Mouse (Mus musculus) stomach, embryonic 16.5 days (tissue): Measurements from ENCODE around the gene Cln5. TPM values are rescaled to one million over a fixed set of nuclear protein-coding genes. Genes with fewer than 3 reads are reported as not detected.

Source experiments
- ATAC-seq: fragments of 200-750 bp; cut with Nextera tagmentation; 2 replicates; pipeline ENCODE4 v1.8.0; 2017; ENCODE audit warnings: moderate number of reproducible peaks, moderate TSS enrichment; ENCODE audit not compliant: insufficient read depth, low FRiP score
- H3K27ac ChIP-seq: fragments of 300-500 bp; sonication (generic); 2 replicates; pipeline ENCODE4 v1.5.1; 2014; ENCODE audit warnings: low read length
- H3K27me3 ChIP-seq: fragments of 300-500 bp; sonication (generic); 2 replicates; pipeline ENCODE4 v1.6.1; 2014; ENCODE audit warnings: low read length, control low read depth, mixed read lengths; ENCODE audit not compliant: control insufficient read depth, insufficient read depth
- H3K36me3 ChIP-seq: fragments of 300-500 bp; sonication (generic); 2 replicates; pipeline ENCODE4 v1.6.1; 2014; ENCODE audit warnings: low read length; ENCODE audit not compliant: control insufficient read depth, insufficient read depth
- H3K4me1 ChIP-seq: fragments of 300-500 bp; sonication (generic); 2 replicates; pipeline ENCODE4 v1.6.1; 2014; ENCODE audit warnings: low read length, control low read depth, mixed read lengths; ENCODE audit not compliant: control insufficient read depth, insufficient read depth
- H3K4me2 ChIP-seq: fragments of 300-500 bp; sonication (generic); 2 replicates; pipeline ENCODE4 v1.6.1; 2014; ENCODE audit warnings: low read depth, low read length, mixed read lengths
- H3K4me3 ChIP-seq: fragments of 300-500 bp; sonication (generic); replicated peaks from 2 replicates; pipeline ENCODE4 v1.5.1; 2014; ENCODE audit warnings: mild to moderate bottlenecking, low read length
- H3K9ac ChIP-seq: fragments of 300-500 bp; sonication (generic); 2 replicates; pipeline ENCODE4 v1.6.1; 2014; ENCODE audit warnings: low read length
- H3K9me3 ChIP-seq: fragments of 300-500 bp; sonication (generic); replicated peaks from 2 replicates; pipeline ENCODE4 v1.6.1; 2016; ENCODE audit warnings: low read length, control low read depth; ENCODE audit not compliant: control insufficient read depth
- WGBS: fragments of 180-500 bp; shearing (Covaris S2); extraction: QIAGEN DNeasy Blood & Tissue Kit; methylation state at CpG from one replicate; pipeline ENCODE4 v1.1.7; 2014; 5-methylcytosine and 5-hydroxymethylcytosine counted together
- polyA plus RNA-seq: library from polyadenylated mRNA; unstranded; fragments of >200 nt; fragmentation: Nextera tagmentation; extraction: Ambion mirVana; gene quantifications from 2 replicates; pipeline ENCODE4 v1.2.1, GENCODE M21; 2015

Cln5 gene
- polyA plus RNA-seq: 31.7 and 31.9 TPM in 2 replicates

- Histone ChIP-seq H3K36me3 (peaks cover 9% of the 10 kb centered on the region; the same call in 1 of the 2 replicates), H3K9ac (peak within 1 kb of the TSS; percentile 92), H3K4me2 (peak within 1 kb of the TSS; percentile 98), H3K4me3 (peak within 1 kb of the TSS; percentile 79), H3K9me3 (no peaks in the 10 kb centered on the region), H3K27ac (peak within 1 kb of the TSS; percentile 94), H3K27me3 (no peaks in the 10 kb centered on the region), H3K4me1 (0 out of 2 replicates have a peak, but pooled peaks cover 4% of the 10 kb centered on the region)
- peak; percentile 98 for ATAC-seq
- WGBS: under 1% methylated on average over 65 of the region's 65 CpGs
These were observed at the start of gene Cln5 for GRCm38 (mm10) chr14:103069864-103070611. Gene Cln5, plus strand, starts transcription at chr14:103070216.

- no peaks in the 10 kb centered on the region; the same call in 1 of the 2 replicates for H3K4me1 ChIP-seq
- H3K9me3 ChIP-seq: no peaks in the 10 kb centered on the region
- H3K27ac ChIP-seq: no peak overlapping the region
- H3K4me2 ChIP-seq: no peak overlapping the region
- H3K4me3 ChIP-seq: no peak overlapping the region
- no peak for ATAC-seq
- no peaks in the 10 kb centered on the region for H3K27me3 ChIP-seq
- H3K9ac ChIP-seq: no peak overlapping the region
- no peaks in the 10 kb centered on the region for H3K36me3 ChIP-seq
- 74% methylated on average over 2 of the region's 2 CpGs for WGBS
These were observed 40.8 kb upstream of the Cln5 start for GRCm38 (mm10) chr14:103029203-103029602.

GRCm38 (mm10) chr14:103033271-103033823 is 36.7 kb upstream of the Cln5 start:
- no peaks in the 10 kb centered on the region; the same call in 1 of the 2 replicates for H3K4me1 ChIP-seq
- H3K4me2 ChIP-seq: no peak overlapping the region
- H3K36me3 ChIP-seq: no peaks in the 10 kb centered on the region
- H3K27ac ChIP-seq: no peak overlapping the region; the same call in 1 of the 2 replicates
- ATAC-seq: no peak
- H3K4me3 ChIP-seq: no peak overlapping the region
- WGBS: 57% methylated on average over 10 of the region's 10 CpGs
- no peaks in the 10 kb centered on the region for H3K9me3 ChIP-seq
- H3K27me3 ChIP-seq: no peaks in the 10 kb centered on the region
- no peak overlapping the region for H3K9ac ChIP-seq

- 82% methylated on average over 9 of the region's 9 CpGs for WGBS
- no peak for ATAC-seq
- Histone ChIP-seq H3K27ac (no peak overlapping the region), H3K27me3 (no peaks in the 10 kb centered on the region), H3K4me3 (no peak overlapping the region), H3K9ac (no peak overlapping the region), H3K4me2 (no peak overlapping the region), H3K36me3 (no peaks in the 10 kb centered on the region), H3K9me3 (no peaks in the 10 kb centered on the region), H3K4me1 (no peaks in the 10 kb centered on the region; the same call in 1 of the 2 replicates)
These were observed 35.9 kb upstream of the Cln5 start for GRCm38 (mm10) chr14:103034076-103034475.

- WGBS: 81% methylated on average over 3 of the region's 3 CpGs
- Histone ChIP-seq H3K27me3 (no peaks in the 10 kb centered on the region), H3K9ac (no peak overlapping the region), H3K4me1 (no peaks in the 10 kb centered on the region; the same call in 1 of the 2 replicates), H3K4me3 (no peak overlapping the region), H3K27ac (no peak overlapping the region), H3K36me3 (no peaks in the 10 kb centered on the region), H3K4me2 (no peak overlapping the region), H3K9me3 (no peaks in the 10 kb centered on the region)
- ATAC-seq: no peak
These were observed 33.0 kb upstream of the Cln5 start for GRCm38 (mm10) chr14:103037016-103037415.

GRCm38 (mm10) chr14:103046677-103047076 is 23.3 kb upstream of the Cln5 start, which contains the start of gene Acod1:
Gene Acod1, plus strand, starts transcription at chr14:103046977.
- Histone ChIP-seq H3K27me3 (no peaks in the 10 kb centered on the region), H3K9ac (no peak within 1 kb of the TSS), H3K36me3 (no peaks in the 10 kb centered on the region), H3K9me3 (no peaks in the 10 kb centered on the region), H3K4me3 (no peak within 1 kb of the TSS), H3K4me2 (no peak within 1 kb of the TSS), H3K27ac (no peak within 1 kb of the TSS), H3K4me1 (no peaks in the 10 kb centered on the region)
- WGBS: 71% methylated on average over 2 of the region's 2 CpGs
- ATAC-seq: no peak

- Histone ChIP-seq H3K27ac (no peak overlapping the region), H3K9me3 (no peaks in the 10 kb centered on the region), H3K9ac (no peak overlapping the region), H3K36me3 (no peaks in the 10 kb centered on the region), H3K4me3 (no peak overlapping the region), H3K27me3 (no peaks in the 10 kb centered on the region), H3K4me1 (no peaks in the 10 kb centered on the region), H3K4me2 (no peak overlapping the region)
- no peak for ATAC-seq
- 76% methylated on average over 11 of the region's 11 CpGs for WGBS
These were observed 21.5 kb upstream of the Cln5 start for GRCm38 (mm10) chr14:103048292-103049086.

- Histone ChIP-seq H3K9me3 (no peaks in the 10 kb centered on the region), H3K4me1 (no peaks in the 10 kb centered on the region), H3K27ac (no peak overlapping the region), H3K4me2 (no peak overlapping the region), H3K27me3 (no peaks in the 10 kb centered on the region), H3K4me3 (no peak overlapping the region), H3K9ac (no peak overlapping the region), H3K36me3 (no peaks in the 10 kb centered on the region)
- peak; percentile 90 for ATAC-seq
- WGBS: 31% methylated on average over 8 of the region's 8 CpGs
These were observed 18.8 kb upstream of the Cln5 start for GRCm38 (mm10) chr14:103051159-103051769.
